Mouse (Mus musculus): Measurements from ENCODE around the gene Patz1. TPM values are rescaled to one million over a fixed set of nuclear protein-coding genes. Genes with fewer than 3 reads are reported as not detected.

Patz1 gene
- polyA plus RNA-seq, 1 experiment from 2014 or later: 105 TPM

DNA sequence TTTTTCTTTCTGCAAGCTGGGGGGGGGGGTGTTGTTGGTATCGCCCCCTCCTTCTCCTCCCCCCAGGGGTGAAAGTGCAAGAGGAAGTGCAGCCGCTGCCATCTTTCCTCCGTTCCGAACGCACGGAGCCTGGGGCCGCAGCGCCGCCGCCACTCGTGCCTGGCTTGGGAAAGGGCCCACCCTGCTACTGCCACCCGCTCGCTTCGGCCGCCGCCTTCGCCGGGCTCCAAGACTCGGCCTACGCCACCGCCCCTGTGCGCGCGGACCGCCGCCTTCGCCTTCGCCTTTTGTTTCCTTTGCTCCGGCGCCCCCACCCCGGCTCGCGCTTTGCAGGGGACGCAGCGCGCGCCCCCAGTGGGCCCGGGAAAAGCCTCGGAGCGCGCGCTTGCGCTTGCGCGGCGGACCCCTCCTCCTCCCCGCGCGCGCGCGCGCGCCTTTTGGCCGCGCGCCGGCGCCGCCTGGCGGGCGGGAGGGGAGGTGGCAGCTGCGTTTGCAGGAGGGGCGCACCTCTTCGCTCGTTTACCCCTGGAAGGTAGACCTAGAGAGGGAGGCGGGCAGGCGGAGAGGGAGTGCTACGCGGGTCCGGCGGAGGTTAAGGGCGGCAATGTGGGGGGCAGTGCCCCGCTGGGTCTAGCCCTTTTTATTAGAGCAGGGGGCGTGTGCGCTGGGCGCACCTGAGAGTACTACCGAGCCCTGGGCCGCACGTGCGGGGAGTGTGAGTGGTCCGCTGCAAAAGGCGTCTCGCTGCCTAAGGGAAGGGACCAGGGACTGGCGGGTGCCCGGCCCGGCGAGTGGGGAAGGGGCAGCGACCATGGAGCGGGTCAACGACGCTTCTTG is 1.3 kb downstream of the Patz1 start:
- Histone ChIP-seq H3K36me3 (ENCODE audit: control insufficient read depth, insufficient read depth, low read length) (peaks cover 10% of the 10 kb centered on the region), H3K9ac (ENCODE audit: low read length) (peak overlapping the region; percentile 99), H3K4me2 (ENCODE audit: low read depth) (peak overlapping the region; percentile 100), H3K27me3 (ENCODE audit: control insufficient read depth, insufficient read depth, low read length) (no peaks in the 10 kb centered on the region), H3K4me1 (ENCODE audit: control insufficient read depth, insufficient read depth, low read length) (peaks cover 16% of the 10 kb centered on the region), H3K9me3 (ENCODE audit: control insufficient read depth, low read length) (no peaks in the 10 kb centered on the region), H3K27ac (ENCODE audit: low read depth, low read length) (peak overlapping the region; percentile 100), H3K4me3 (ENCODE audit: low read depth, low read length) (peak overlapping the region; percentile 92)
- DNase-seq (ENCODE audit: low spot score) (peak; percentile 96), ATAC-seq (ENCODE audit: insufficient read depth, low FRiP score, low TSS enrichment) (peak; percentile 33)
- WGBS: under 1% methylated on average over 86 of the region's 92 CpGs

DNA sequence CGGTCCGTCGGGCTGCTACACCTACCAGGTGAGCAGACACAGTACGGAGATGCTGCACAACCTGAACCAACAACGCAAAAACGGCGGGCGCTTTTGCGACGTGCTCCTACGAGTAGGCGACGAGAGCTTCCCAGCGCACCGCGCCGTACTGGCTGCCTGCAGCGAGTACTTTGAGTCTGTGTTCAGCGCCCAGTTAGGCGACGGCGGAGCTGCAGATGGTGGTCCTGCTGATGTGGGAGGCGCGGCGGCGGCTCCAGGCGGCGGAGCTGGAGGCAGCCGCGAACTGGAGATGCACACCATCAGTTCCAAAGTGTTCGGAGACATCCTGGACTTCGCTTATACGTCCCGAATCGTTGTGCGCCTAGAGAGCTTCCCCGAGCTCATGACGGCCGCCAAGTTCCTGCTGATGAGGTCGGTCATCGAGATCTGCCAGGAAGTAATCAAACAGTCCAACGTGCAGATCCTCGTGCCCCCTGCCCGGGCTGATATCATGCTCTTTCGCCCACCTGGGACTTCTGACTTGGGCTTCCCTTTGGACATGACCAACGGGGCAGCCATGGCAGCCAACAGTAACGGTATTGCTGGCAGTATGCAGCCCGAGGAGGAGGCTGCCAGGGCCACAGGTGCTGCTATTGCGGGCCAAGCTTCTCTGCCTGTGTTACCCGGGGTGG is 2.1 kb downstream of the Patz1 start:
- Histone ChIP-seq H3K4me3 (ENCODE audit: low read depth, low read length) (peak overlapping the region; percentile 92), H3K9me3 (ENCODE audit: control insufficient read depth, low read length) (no peaks in the 10 kb centered on the region), H3K4me1 (ENCODE audit: control insufficient read depth, insufficient read depth, low read length) (peaks cover 21% of the 10 kb centered on the region), H3K4me2 (ENCODE audit: low read depth) (peak overlapping the region; percentile 100), H3K36me3 (ENCODE audit: control insufficient read depth, insufficient read depth, low read length) (peaks cover 14% of the 10 kb centered on the region), H3K27ac (ENCODE audit: low read depth, low read length) (peak overlapping the region; percentile 100), H3K9ac (ENCODE audit: low read length) (peak overlapping the region; percentile 99), H3K27me3 (ENCODE audit: control insufficient read depth, insufficient read depth, low read length) (no peaks in the 10 kb centered on the region)
- under 1% methylated on average over 50 of the region's 50 CpGs for WGBS
- ATAC-seq (ENCODE audit: insufficient read depth, low FRiP score, low TSS enrichment) (no peak), DNase-seq (ENCODE audit: low spot score) (peak; percentile 53)

- under 1% methylated on average over 26 of the region's 26 CpGs for WGBS
- no peaks in the 10 kb centered on the region for H3K9me3 ChIP-seq (ENCODE audit: control insufficient read depth, low read length)
- H3K27ac ChIP-seq (ENCODE audit: low read depth, low read length): peak overlapping the region; percentile 100
- DNase-seq (ENCODE audit: low spot score) (peak; percentile 52), ATAC-seq (ENCODE audit: insufficient read depth, low FRiP score, low TSS enrichment) (no peak)
- peak overlapping the region; percentile 100 for H3K4me2 ChIP-seq (ENCODE audit: low read depth)
- peaks cover 16% of the 10 kb centered on the region for H3K36me3 ChIP-seq (ENCODE audit: control insufficient read depth, insufficient read depth, low read length)
- H3K9ac ChIP-seq (ENCODE audit: low read length): peak overlapping the region; percentile 99
- H3K4me3 ChIP-seq (ENCODE audit: low read depth, low read length): peak overlapping the region; percentile 92
- H3K4me1 ChIP-seq (ENCODE audit: control insufficient read depth, insufficient read depth, low read length): peaks cover 23% of the 10 kb centered on the region
- H3K27me3 ChIP-seq (ENCODE audit: control insufficient read depth, insufficient read depth, low read length): no peaks in the 10 kb centered on the region
Observed at GRCm38 (mm10) chr11:3291311-3292061, 2.8 kb downstream of the Patz1 start.

- no peaks in the 10 kb centered on the region for H3K9me3 ChIP-seq (ENCODE audit: control insufficient read depth, low read length)
- H3K36me3 ChIP-seq (ENCODE audit: control insufficient read depth, insufficient read depth, low read length): peaks cover 18% of the 10 kb centered on the region
- no peaks in the 10 kb centered on the region for H3K27me3 ChIP-seq (ENCODE audit: control insufficient read depth, insufficient read depth, low read length)
- peak overlapping the region; percentile 100 for H3K4me2 ChIP-seq (ENCODE audit: low read depth)
- peak; percentile 29 for ATAC-seq (ENCODE audit: insufficient read depth, low FRiP score, low TSS enrichment)
- H3K9ac ChIP-seq (ENCODE audit: low read length): peak overlapping the region; percentile 99
- peak; percentile 85 for DNase-seq (ENCODE audit: low spot score)
- H3K27ac ChIP-seq (ENCODE audit: low read depth, low read length): peak overlapping the region; percentile 100
- H3K4me3 ChIP-seq (ENCODE audit: low read depth, low read length): peak overlapping the region; percentile 92
- H3K4me1 ChIP-seq (ENCODE audit: control insufficient read depth, insufficient read depth, low read length): peaks cover 23% of the 10 kb centered on the region
- 0% methylated on average over 8 of the region's 8 CpGs for WGBS
Observed at GRCm38 (mm10) chr11:3292062-3292421, 3.4 kb downstream of the Patz1 start.

- 2% methylated on average over 8 of the region's 8 CpGs for WGBS
- peak; percentile 45 for ATAC-seq (ENCODE audit: insufficient read depth, low FRiP score, low TSS enrichment)
Observed at GRCm38 (mm10) chr11:3292711-3293249, 4.1 kb downstream of the Patz1 start.

GRCm38 (mm10) chr11:3293361-3293760 is 4.7 kb downstream of the Patz1 start:
- Histone ChIP-seq H3K27ac (ENCODE audit: low read depth, low read length) (peak overlapping the region; percentile 100), H3K4me3 (ENCODE audit: low read depth, low read length) (peak overlapping the region; percentile 92), H3K4me1 (ENCODE audit: control insufficient read depth, insufficient read depth, low read length) (peaks cover 23% of the 10 kb centered on the region), H3K36me3 (ENCODE audit: control insufficient read depth, insufficient read depth, low read length) (peaks cover 27% of the 10 kb centered on the region), H3K27me3 (ENCODE audit: control insufficient read depth, insufficient read depth, low read length) (no peaks in the 10 kb centered on the region), H3K9me3 (ENCODE audit: control insufficient read depth, low read length) (no peaks in the 10 kb centered on the region), H3K4me2 (ENCODE audit: low read depth) (peak overlapping the region; percentile 100), H3K9ac (ENCODE audit: low read length) (peak overlapping the region; percentile 99)
- 29% methylated on average over 4 of the region's 4 CpGs for WGBS
- ATAC-seq (ENCODE audit: insufficient read depth, low FRiP score, low TSS enrichment) (no peak), DNase-seq (ENCODE audit: low spot score) (no peak)

More at GRCm38 (mm10) chr11:3292711-3293249, 4.1 kb downstream of the Patz1 start:
- Histone ChIP-seq H3K4me3 (ENCODE audit: low read depth, low read length) (peak overlapping the region; percentile 92), H3K9ac (ENCODE audit: low read length) (peak overlapping the region; percentile 99), H3K4me2 (ENCODE audit: low read depth) (peak overlapping the region; percentile 100), H3K4me1 (ENCODE audit: control insufficient read depth, insufficient read depth, low read length) (peaks cover 23% of the 10 kb centered on the region), H3K27ac (ENCODE audit: low read depth, low read length) (peak overlapping the region; percentile 100), H3K9me3 (ENCODE audit: control insufficient read depth, low read length) (no peaks in the 10 kb centered on the region), H3K27me3 (ENCODE audit: control insufficient read depth, insufficient read depth, low read length) (no peaks in the 10 kb centered on the region), H3K36me3 (ENCODE audit: control insufficient read depth, insufficient read depth, low read length) (peaks cover 23% of the 10 kb centered on the region)
- peak; percentile 91 for DNase-seq (ENCODE audit: low spot score)

GRCm38 (mm10) chr11:3294641-3295040 is 6.0 kb downstream of the Patz1 start:
- DNase-seq (ENCODE audit: low spot score) (no peak), ATAC-seq (ENCODE audit: insufficient read depth, low FRiP score, low TSS enrichment) (no peak)
- H3K4me1 ChIP-seq (ENCODE audit: control insufficient read depth, insufficient read depth, low read length): peaks cover 23% of the 10 kb centered on the region
- peak overlapping the region; percentile 100 for H3K4me2 ChIP-seq (ENCODE audit: low read depth)
- peaks cover 36% of the 10 kb centered on the region for H3K36me3 ChIP-seq (ENCODE audit: control insufficient read depth, insufficient read depth, low read length)
- no peaks in the 10 kb centered on the region for H3K27me3 ChIP-seq (ENCODE audit: control insufficient read depth, insufficient read depth, low read length)
- H3K9me3 ChIP-seq (ENCODE audit: control insufficient read depth, low read length): no peaks in the 10 kb centered on the region
- 90% methylated on average over 2 of the region's 2 CpGs for WGBS
- peak overlapping the region; percentile 92 for H3K4me3 ChIP-seq (ENCODE audit: low read depth, low read length)
- peak overlapping the region; percentile 99 for H3K9ac ChIP-seq (ENCODE audit: low read length)
- no peak overlapping the region for H3K27ac ChIP-seq (ENCODE audit: low read depth, low read length)

GRCm38 (mm10) chr11:3296056-3296455 is 7.4 kb downstream of the Patz1 start:
- Histone ChIP-seq H3K4me2 (ENCODE audit: low read depth) (no peak overlapping the region; the same call in 1 of the 2 replicates), H3K36me3 (ENCODE audit: control insufficient read depth, insufficient read depth, low read length) (peaks cover 44% of the 10 kb centered on the region), H3K9ac (ENCODE audit: low read length) (no peak overlapping the region; the same call in 1 of the 2 replicates), H3K9me3 (ENCODE audit: control insufficient read depth, low read length) (no peaks in the 10 kb centered on the region), H3K27me3 (ENCODE audit: control insufficient read depth, insufficient read depth, low read length) (no peaks in the 10 kb centered on the region), H3K4me1 (ENCODE audit: control insufficient read depth, insufficient read depth, low read length) (peaks cover 23% of the 10 kb centered on the region), H3K27ac (ENCODE audit: low read depth, low read length) (no peak overlapping the region), H3K4me3 (ENCODE audit: low read depth, low read length) (no peak overlapping the region)
- ATAC-seq (ENCODE audit: insufficient read depth, low FRiP score, low TSS enrichment): no peak
- WGBS: 78% methylated on average over 5 of the region's 5 CpGs
- no peak for DNase-seq (ENCODE audit: low spot score)

All from neural tube, embryonic 11.5 days (tissue).